Mouse (Mus musculus) activated CD4-positive, CD25-positive, alpha-beta regulatory T cell, adult 4 months (primary cell): ENCODE measurements around the gene Nmrk1. TPM values are rescaled to one million over a fixed set of nuclear protein-coding genes. Genes with fewer than 3 reads are reported as not detected.

Experiments used
- ATAC-seq: one replicate; pipeline ENCODE4 v1.8.0; 2017
- polyA plus RNA-seq, 2 experiments: library from polyadenylated mRNA; unstranded; fragments of 100-300 nt; shearing (Covaris generic); gene quantifications; one replicate each; pipeline ENCODE4 v1.2.1; 2017

Gene Nmrk1
- polyA plus RNA-seq, 2 experiments from 2014 or later = 6.0 to 7.3 TPM

DNA sequence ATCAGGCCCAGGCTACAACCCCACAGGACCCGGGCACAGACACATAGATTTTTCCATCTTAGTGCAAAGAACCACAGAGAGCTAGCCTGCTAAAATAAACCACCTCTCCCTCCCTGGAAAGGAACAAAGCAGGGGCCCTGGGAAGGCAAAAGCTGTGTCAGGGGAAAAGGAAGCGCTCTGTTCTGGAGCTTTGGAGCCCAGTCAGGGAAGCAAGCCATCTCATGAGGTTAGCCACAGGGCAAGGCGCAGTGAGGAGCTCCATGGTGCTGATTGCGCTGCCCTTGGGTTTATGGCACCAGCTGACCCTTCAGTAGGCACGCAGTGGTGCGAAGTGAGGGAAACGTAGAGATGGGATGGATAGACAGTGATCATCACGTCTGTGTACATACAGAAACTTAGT is 22.6 kb downstream of the Nmrk1 start:
- ATAC-seq = no peak

DNA sequence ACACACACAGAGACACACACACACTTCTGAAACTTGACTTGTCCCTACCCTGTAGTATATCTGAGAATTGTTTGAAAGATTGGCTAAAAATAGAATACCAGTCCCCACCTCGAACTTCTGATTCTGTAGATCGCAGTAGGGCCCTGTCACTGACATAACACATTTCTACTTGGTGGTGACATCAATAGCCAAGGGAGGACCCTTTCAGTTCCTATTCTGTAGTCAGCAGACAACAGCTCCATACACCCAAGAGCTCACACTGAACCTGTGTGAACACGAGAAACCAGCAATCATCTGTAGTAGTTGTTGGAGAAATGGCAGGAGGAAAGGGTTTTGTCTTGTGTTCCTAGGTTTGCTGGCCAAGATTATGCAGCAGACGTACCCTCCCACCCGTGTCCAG is 23.2 kb downstream of the Nmrk1 start:
- no peak for ATAC-seq

DNA sequence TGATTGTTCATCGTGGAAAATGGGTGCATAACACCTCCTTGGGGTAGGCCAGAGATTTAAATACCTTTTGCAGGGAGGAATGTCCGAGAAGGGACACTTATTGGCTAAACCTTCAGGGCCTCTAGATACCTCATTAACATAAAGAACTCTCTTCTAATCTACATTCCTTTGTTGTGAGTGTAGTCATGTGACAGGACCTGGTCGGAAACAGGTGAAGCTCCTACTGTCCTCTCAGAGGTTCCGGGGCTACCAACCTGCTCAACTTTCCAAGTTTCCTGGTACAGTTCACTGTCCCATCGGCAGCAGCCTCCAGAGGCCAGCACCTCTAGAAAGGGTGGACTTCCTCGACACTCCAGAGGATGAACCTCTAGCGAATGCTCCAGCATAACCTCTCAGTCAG is 24.2 kb downstream of the Nmrk1 start:
- no peak for ATAC-seq

DNA sequence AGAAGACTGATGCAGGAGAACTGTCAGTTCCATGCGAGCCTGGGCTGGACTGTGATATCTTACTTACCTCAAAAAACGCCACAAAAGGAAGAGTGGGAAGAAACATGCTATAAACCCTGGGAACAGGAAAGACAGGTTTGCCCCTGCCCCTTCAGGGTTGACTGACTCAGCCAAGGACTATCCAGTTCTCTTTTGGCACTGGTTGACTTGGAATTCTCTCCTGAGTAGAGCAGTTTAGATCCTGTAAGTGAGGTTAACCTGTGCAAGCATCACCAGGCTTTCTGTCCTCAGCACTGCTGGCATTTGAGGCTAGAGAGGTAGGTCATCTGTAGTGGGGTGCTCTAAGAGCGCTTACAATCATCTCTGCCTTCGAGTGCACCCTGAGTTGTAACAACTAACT is 26.7 kb downstream of the Nmrk1 start:
- no peak for ATAC-seq

GRCm38 (mm10) chr19:18659349-18659748 is 27.6 kb downstream of the Nmrk1 start:
- ATAC-seq = no peak

- ATAC-seq = no peak
Measured at GRCm38 (mm10) chr19:18660466-18660865, 28.7 kb downstream of the Nmrk1 start.

- no peak for ATAC-seq
Measured at GRCm38 (mm10) chr19:18661683-18662082, 29.9 kb downstream of the Nmrk1 start.

GRCm38 (mm10) chr19:18663904-18664303 is 32.2 kb downstream of the Nmrk1 start:
- ATAC-seq = peak; percentile 23

DNA sequence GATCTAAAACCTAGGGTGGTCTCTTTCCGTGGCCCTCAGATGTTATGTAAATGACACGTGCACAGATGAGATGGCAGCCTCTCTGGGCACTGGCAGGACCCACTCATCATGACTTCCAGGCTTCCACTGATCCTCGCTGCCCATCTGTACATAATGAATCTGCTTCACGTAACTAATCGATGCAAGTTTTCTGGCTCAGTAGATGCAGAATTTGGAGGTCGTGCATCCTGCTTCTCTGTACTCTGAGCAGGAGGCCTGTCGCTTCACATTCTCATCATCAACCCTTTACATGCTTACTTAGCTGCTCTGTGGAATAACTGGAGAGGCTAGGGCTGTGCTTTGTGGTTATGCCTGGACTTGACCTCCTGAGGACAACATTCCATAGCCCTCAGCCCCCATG is 35.2 kb downstream of the Nmrk1 start:
- ATAC-seq = no peak

DNA sequence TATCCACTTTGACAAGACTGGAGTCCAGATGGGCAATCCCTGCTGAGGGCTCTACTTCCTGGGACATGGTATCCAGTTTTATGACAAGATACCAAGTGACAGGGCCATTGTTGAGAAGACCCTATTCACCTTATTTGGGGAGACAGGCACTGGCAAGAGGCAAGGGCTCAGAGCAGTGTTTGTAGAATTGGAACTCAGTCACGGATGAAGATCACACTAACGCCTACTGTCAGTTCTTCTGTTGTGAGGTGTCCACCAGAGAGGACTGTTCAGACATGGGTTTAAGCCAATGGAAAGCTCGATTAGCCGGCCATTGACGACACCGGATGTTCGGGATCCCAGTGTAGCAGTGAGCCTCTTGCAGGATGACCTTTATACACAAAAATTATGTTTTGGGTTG is 37.8 kb downstream of the Nmrk1 start:
- no peak for ATAC-seq

DNA sequence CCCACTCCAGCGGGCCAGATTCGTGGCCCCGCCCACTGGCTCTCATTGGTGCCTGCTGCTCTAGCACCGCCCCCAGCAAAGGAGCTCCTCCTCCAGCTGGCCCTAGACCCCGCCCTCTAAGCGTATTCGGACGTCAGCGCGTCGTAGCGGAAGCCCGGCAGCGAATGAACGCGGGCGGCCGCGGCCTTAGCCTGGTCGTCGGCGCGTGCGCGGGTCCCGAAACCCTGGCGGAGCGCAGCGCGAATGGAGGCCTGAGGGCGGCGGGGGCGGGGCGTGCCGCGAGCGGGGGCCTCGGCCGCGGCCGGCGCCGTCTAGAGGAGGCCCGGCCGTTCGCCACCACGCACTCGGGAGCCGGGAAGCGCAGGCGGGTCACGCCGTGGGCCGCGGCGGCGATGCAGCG is 38.9 kb downstream of the Nmrk1 start, which contains the start of gene Carnmt1:
Carnmt1 (plus strand) TSS at position 157 of the 400 bp plus-strand sequence.
- ATAC-seq = peak; percentile 97

DNA sequence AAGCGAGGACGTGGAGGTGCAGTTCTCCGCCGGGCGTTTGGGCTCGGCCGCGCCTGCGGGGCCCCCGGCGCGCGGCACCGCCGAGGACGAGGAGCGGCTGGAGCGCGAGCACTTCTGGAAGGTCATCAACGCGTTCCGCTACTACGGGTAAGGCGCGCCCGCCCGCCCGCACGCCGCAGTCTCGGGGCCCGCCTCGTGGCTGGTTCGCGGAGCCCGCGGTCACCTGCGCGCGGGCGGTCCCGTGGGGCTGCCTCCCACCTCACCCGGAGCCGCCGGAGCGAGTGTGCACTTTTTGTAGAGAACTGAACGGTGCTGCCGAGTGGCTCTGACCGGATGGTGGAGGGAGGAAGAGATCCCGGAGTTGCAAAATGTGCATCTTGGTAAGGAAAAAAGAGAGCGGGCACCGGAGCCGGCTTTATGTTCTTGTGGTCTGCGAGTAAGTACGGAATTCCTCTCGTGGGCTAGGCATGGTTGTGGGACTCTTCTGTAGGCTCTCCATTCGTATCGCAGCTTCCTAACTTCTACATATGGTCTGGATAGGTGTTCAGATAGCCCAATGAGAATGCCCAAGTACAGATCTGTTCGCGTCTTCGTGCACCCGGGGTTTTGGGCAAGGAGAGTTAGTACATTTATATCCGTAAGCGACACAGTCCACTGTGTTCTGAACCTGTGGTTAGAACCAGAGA is 39.4 kb downstream of the Nmrk1 start:
- peak; percentile 14 for ATAC-seq

DNA sequence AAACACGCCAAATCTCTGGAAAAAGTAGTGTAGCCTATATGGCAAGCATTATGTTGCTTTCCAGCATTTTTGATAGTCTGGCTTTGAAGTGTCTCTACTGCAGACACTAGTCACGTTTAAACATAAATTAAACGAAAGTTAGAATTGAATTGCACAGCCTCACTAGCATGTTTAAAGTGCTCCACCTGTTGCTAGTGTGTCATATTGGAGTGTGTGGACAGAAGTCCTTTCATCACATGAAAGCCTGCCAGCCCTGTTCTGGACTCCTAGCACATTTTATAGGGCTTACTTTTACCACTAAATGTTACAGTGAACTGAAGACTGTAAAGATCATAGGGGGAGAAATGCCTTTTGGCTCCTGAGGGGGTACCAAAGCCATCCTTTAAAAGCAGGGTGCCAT is 40.7 kb downstream of the Nmrk1 start:
- no peak for ATAC-seq

GRCm38 (mm10) chr19:18673116-18673515 is 41.4 kb downstream of the Nmrk1 start:
- no peak for ATAC-seq

DNA sequence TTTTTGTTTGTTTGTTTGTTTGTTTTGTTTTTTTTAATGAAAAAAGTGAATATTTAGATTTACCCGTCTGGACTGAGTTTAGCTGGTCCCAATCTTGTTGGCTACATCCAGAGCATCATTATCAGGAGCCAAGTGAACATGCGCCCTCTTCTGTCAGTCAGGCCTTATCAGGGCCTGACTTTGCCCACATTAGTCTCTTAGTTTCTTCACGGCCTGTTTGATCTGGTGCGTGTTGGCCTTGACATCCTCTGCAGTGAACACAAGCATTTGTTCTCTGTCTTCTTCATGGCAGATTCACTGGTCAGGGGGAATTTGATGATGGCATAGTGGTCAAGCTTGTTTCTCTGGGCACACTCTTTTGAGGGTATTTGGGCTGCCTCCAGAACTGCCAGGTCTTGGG is 50.4 kb downstream of the Nmrk1 start:
- ATAC-seq = no peak

- peak; percentile 89 for ATAC-seq
Measured at GRCm38 (mm10) chr19:18687556-18687955, 55.8 kb downstream of the Nmrk1 start.

DNA sequence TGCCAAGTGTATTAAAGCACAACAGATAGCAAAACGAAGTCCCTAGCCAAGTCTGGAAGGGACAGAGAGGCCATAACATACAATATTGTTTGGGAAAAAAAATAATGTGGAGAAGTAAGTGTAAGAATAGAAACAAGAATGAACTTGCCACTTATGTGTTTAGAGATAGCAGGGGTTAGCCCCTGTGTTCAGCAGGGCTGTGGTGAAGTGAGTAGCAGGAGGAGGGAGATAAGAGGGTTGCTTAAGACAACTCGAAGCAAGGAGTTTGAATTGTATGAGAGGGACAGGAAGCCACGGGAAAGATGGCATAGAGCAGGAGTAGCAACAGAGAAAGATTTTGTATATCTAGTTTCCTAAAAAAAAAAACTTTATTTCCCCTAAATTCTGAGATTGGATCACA is 60.4 kb downstream of the Nmrk1 start:
- ATAC-seq = no peak

DNA sequence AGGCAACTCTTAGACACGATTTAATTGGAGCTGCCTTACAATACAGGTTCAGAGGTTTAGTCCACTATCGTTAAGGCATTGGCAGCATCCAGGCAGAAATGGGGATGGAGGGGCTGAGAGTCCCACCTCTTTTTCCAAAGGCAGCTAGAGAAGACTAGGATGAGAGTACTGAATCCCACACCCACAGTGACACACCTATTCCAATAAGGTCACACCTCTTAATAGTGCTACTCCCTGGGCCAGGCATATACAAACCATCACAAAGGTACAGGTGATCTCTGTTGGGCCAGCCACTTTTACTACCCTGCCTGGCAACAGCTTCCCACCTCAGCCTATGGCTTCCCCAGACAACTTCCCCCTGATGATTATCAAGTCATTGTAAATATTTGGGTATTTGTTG is 61.0 kb downstream of the Nmrk1 start:
- ATAC-seq = no peak

DNA sequence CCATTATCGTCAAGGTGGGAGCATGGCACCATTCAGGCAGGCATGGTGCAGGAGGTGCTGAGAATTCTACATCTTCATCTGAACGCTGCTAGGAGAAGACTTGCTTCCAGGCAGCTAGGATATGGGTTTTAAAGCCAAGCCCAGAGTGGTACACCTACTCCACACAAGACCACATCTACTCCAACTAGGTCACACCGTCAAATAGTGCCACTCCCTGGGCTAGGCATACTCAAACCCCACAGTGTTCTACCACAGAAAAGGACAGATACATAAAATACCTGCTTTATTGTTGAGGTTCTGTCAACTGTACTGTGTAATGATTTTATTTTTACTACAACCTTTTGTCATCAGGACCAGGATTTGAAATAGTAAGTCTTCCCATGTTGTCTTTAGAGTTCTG is 63.4 kb downstream of the Nmrk1 start:
- no peak for ATAC-seq

DNA sequence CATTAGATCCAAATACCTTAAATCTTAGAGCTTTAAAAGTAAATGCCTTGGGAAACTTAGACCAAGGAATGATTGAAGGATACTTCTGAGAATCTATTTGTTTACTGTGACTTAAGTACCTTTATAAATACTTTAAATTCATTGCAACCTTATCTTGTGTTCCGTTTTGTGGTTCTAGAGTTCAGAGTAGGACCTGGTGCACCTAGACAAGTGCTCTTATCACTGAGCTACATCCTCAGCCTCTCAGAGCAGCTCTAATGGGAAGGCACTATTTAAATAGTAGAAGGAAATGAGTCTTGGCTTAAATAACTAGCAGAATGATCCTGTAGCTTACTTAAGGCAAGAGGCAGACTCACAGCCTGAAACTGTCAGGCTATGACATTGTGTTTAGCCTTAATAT is 63.8 kb downstream of the Nmrk1 start:
- no peak for ATAC-seq

Other genes with a start within 250 kb of the Nmrk1 start
- 100 to 1,000 TPM; 142 to 143 TPM for gene Ostf1, start 127 bp upstream of the Nmrk1 start, polyA plus RNA-seq
- 1 to 10 TPM; 2.7 to 4.3 TPM for gene Carnmt1, start 38.8 kb downstream of the Nmrk1 start, polyA plus RNA-seq
- gene D030056L22Rik, start 81.2 kb downstream of the Nmrk1 start, polyA plus RNA-seq = 1 to 10 TPM; 2.5 to 4.0 TPM
- gene Trpm6, start 118.0 kb downstream of the Nmrk1 start, polyA plus RNA-seq = under 1 TPM; 0.40 to 0.76 TPM